Mouse (Mus musculus) stomach, postnatal 0 days (tissue): ENCODE data around the gene Krt79.

Experiments used
- CTCF ChIP-seq: IDR thresholded peaks from 2 replicates; pipeline ENCODE4 v1.5.1; 2016; ENCODE audit warnings: antibody characterized with exemption, low read depth, mild to moderate bottlenecking, moderate library complexity
- EP300 ChIP-seq: optimal IDR thresholded peaks from 2 replicates; pipeline ENCODE3; 2016; ENCODE audit warnings: antibody characterized with exemption

GRCm38 (mm10) chr15:101933024-101933423 lies 7.1 kb downstream of the Krt79 start:
- TF ChIP-seq CTCF (no peak), EP300 (no peak)
